Mouse (Mus musculus) embryonic fibroblast, embryonic 13.5 days (primary cell): ENCODE measurements at regions not wholly inside any gene's neighbourhood (a gene's known extent, or its start where the extent isn't known, plus 50 kb on each side); places are given as distances from the start of the nearest gene placed in this dataset.

ENCODE experiments used
- CTCF ChIP-seq: IDR thresholded peaks from 2 replicates; pipeline ENCODE4 v1.5.1; 2011; ENCODE audit warnings: mild to moderate bottlenecking, control low read depth, low read length, moderate library complexity, borderline replicate concordance; ENCODE audit not compliant: insufficient read depth
- POLR2A ChIP-seq: IDR thresholded peaks from 2 replicates; pipeline ENCODE4 v1.6.1; 2011; ENCODE audit warnings: low read depth, mild to moderate bottlenecking, control low read depth, low read length, moderate library complexity

- TF ChIP-seq CTCF (no peak), POLR2A (no peak)
Measured at GRCm38 (mm10) chr13:44369301-44369700, 360.0 kb upstream of the Jarid2 start.
